Mouse (Mus musculus) limb, embryonic 10.5 days (tissue): ENCODE results near the gene Eed. TPM values are rescaled to one million over a fixed set of nuclear protein-coding genes. Genes with fewer than 3 reads are reported as not detected.

Source experiments
- DNase-seq: peaks from one replicate; pipeline ENCODE4 v3.0.0-alpha.2; 2017; ENCODE audit warnings: low spot score
- H3K27ac ChIP-seq: fragments of 300-500 bp; sonication (generic); 2 replicates; pipeline ENCODE4 v1.5.1; 2016; ENCODE audit warnings: mild to moderate bottlenecking
- H3K27me3 ChIP-seq: fragments of 300-500 bp; sonication (generic); 2 replicates; pipeline ENCODE4 v1.6.1; 2016; ENCODE audit warnings: low read depth, mild to moderate bottlenecking; ENCODE audit not compliant: poor library complexity, severe bottlenecking
- H3K36me3 ChIP-seq: fragments of 300-500 bp; sonication (generic); 2 replicates; pipeline ENCODE4 v1.6.1; 2016; ENCODE audit warnings: mild to moderate bottlenecking, moderate library complexity
- H3K4me1 ChIP-seq: fragments of 300-500 bp; sonication (generic); 2 replicates; pipeline ENCODE4 v1.6.1; 2016
- H3K4me3 ChIP-seq: fragments of 300-500 bp; sonication (generic); 2 replicates; pipeline ENCODE4 v1.5.1; 2016; ENCODE audit warnings: mild to moderate bottlenecking, moderate library complexity
- H3K9me3 ChIP-seq: fragments of 300-500 bp; sonication (generic); replicated peaks from 2 replicates; pipeline ENCODE4 v1.6.1; 2016; ENCODE audit warnings: mild to moderate bottlenecking
- WGBS: fragments of 180-500 bp; shearing (Covaris S2); methylation state at CpG from one replicate; pipeline ENCODE4 v1.1.7; 2016; 5-methylcytosine and 5-hydroxymethylcytosine counted together
- polyA plus RNA-seq: library from polyadenylated mRNA; unstranded; fragments of >200 nt; fragmentation: Nextera tagmentation; extraction: Ambion mirVana; gene quantifications from 2 replicates; pipeline ENCODE4 v1.2.1, GENCODE M21; 2016

Eed gene
- polyA plus RNA-seq = 101 and 102 TPM in 2 replicates

DNA sequence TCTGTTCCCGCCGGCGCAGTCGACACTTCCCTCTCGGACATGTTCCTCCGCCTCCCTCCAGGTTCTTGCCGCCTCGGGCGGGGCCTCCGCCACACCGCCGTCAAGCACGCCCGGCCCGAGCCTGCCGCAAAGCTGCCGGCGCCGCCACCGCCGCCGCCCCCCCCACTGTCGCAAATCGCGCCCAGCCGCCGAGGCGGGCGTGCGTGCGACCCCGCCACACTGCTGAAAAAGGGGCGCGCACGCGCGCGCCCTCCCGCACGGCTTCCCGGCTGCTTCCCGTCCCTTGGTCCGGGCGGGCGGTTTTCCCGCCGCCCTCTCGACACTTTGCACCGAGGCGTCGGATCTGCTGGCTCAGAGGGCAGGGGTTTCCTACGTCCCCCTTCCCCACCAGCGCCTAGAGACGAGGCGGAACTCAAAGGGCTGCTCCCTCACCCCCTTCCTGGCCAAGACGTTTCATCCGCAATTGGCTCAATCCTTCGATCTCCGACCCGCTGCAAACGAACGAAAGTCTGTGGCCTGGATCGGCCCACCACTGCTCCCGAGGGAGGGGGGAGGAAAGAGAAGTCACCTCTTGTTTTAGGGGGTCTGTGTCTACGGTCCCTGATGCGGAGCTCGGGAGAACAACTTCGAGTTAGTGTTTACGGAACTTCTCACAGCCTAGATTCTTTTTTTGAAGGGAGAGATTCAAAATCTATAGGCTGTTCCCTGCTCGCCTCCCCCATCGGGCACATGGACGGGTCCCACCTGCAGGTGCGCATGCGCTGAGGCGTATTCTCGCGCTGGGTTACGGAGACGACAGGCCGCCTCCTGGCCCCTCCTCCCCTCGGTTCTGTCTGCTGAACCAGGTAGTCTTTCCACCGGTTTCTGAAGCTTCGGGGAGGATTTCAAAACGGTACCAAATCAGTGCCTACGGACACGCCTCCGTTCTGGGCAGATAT lies at the start of gene Eed:
Gene Eed, minus strand, starts transcription at position 499 of the 938 bp plus-strand sequence.
- H3K27me3 ChIP-seq = no peaks in the 10 kb centered on the region
- peak within 1 kb of the TSS; percentile 99 for H3K27ac ChIP-seq
- H3K36me3 ChIP-seq = peaks cover 17% of the 10 kb centered on the region
- H3K4me3 ChIP-seq = peak within 1 kb of the TSS; percentile 83
- peaks cover 21% of the 10 kb centered on the region for H3K4me1 ChIP-seq
- under 1% methylated on average over 79 of the region's 87 CpGs for WGBS
- peak; percentile 96 for DNase-seq
- no peaks in the 10 kb centered on the region for H3K9me3 ChIP-seq

DNA sequence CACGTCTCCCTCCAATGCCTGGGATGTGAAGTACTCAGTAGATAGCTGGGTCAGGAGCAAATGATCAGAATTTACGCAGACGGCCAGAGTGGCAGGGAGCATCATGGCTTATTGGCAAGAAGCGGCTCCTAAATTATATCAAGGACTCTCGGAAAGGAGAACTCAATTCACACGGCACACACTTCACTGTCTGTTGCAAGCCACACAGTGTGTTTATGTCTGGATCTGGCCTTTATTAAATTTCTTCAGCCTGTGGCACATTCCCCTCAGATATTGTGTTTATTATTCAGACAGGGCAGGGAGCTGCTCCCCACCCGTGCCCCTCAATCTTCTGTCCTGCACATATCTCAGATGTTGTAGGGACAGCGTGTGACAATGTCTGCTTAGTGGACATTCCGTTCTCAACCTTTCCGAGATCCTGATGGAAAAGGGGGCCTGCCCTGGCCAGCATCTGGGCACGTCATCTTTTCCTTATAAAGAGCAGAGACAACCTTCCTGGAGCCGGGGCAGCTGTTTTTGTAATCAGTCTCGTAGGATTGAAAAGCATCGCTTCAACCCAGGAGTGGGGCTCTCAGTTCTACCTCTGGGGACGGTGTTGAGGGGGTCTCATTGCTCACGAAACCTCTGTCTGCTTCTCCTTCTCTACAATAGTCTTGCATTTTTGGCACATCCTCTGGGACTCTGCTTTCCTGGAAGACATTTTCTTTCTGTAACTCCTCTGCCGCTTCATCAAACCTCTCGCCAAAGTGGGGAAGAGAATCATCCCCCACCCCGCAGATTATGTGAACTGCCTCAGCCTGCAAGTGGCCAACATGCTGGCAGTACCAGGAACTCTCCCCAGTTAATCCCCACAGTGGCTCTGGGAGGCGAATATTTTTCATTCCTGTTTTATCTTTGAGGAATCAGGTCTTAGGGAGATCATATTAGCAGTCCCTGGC lies 49.0 kb upstream of the Eed start:
- no peaks in the 10 kb centered on the region for H3K27me3 ChIP-seq
- no peaks in the 10 kb centered on the region for H3K36me3 ChIP-seq
- peak overlapping the region; percentile 61 for H3K27ac ChIP-seq
- peak; percentile 47 for DNase-seq
- peak overlapping the region; percentile 9 for H3K4me3 ChIP-seq
- WGBS = 56% methylated on average over 20 of the region's 20 CpGs
- H3K4me1 ChIP-seq = peaks cover 27% of the 10 kb centered on the region
- H3K9me3 ChIP-seq = no peaks in the 10 kb centered on the region

DNA sequence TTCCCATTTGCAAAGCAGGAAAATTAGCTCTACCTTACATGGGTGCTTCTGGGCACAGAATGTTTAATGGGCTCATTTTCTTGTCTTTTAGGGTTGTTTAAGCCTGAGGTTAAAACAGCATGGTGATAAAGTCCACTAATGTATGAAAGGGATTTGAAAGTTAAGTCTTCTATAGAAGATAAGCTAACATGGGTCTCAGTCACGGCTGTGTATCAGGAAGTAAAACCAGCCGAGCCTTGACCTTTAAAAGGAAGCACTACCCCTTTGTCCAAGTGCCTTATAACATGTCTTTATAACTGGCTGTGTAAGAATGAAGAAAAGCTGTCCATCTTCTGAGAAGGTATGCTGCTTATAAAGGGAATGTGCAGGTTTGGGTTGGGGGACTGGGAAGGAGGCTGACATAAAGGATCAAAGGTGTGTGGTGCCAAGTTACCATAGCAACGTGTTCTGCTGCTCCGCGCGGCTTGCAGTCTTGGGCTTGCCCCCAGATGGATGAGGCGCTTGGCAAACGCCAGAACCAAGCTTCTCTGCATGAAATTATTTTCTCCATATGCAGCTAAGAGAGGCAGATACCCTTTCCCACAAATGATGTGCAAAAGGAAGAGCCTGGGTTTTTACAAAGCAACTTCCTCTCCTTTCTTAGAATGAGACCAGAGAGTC lies 48.2 kb upstream of the Eed start:
- no peaks in the 10 kb centered on the region for H3K36me3 ChIP-seq
- WGBS = 15% methylated on average over 8 of the region's 8 CpGs
- no peaks in the 10 kb centered on the region for H3K27me3 ChIP-seq
- no peaks in the 10 kb centered on the region for H3K9me3 ChIP-seq
- peak overlapping the region; percentile 61 for H3K27ac ChIP-seq
- H3K4me1 ChIP-seq = peaks cover 27% of the 10 kb centered on the region
- peak; percentile 63 for DNase-seq
- peak overlapping the region; percentile 9; the same call in 1 of the 2 replicates for H3K4me3 ChIP-seq

DNA sequence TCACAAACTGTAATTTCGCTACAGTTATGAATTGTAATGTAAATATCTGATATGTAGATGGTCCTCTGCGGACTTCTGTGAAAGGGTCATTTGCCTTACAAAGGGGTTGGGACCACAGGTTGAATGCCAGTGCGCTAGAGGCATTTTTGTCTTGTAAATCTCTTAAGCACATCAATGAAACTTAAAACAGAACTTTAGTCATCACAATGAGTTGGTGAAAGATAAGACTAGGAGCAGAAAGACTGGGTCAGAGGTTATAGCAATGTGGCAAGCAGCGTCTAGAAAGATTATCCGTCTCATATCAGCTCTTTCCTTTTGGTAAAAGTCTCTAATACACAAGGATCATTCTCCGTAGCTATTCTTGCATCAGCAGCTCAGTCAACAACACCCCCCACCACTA lies 44.2 kb upstream of the Eed start:
- Histone ChIP-seq H3K36me3 (no peaks in the 10 kb centered on the region), H3K9me3 (no peaks in the 10 kb centered on the region), H3K27me3 (no peaks in the 10 kb centered on the region), H3K4me3 (no peak overlapping the region), H3K27ac (no peak overlapping the region), H3K4me1 (peaks cover 14% of the 10 kb centered on the region)
- WGBS = 65% methylated on average over 6 of the region's 6 CpGs
- DNase-seq = no peak

DNA sequence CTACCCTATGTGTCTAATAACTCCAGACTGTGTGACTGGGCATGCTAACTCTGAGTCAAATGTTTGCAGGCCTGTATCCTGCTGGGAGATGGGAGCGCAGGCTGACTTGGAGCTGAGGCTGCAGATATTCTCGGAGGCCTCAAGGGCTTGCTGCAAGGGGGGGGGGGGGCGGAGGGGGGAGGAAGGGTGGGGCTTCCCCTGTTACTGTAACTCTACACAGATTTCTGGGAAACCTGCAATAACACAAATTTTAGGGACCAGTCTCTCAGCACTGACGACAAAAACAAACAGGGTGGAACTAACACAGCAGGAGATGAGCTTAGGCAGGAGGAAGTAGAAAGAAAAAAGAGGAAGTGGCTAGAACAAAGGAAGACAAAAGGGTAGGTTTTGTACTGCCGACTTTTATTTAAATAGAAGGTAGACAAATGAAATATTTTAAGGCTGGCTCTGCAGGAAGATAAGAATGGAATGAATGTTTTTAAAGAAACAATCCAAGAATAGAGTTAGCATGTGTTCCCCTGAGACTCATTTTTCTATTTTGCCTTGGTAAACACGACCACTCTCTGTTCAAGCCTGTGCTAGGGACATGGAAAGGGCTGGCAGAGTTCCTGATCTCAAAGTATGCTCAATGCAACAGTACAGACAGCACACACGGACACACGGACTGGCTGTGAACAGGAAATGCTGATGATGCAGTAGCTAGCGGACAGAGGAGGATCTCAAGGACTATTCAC lies 42.4 kb upstream of the Eed start:
- Histone ChIP-seq H3K36me3 (no peaks in the 10 kb centered on the region), H3K4me1 (no peaks in the 10 kb centered on the region), H3K27ac (no peak overlapping the region), H3K9me3 (no peaks in the 10 kb centered on the region), H3K27me3 (no peaks in the 10 kb centered on the region), H3K4me3 (no peak overlapping the region)
- no peak for DNase-seq
- WGBS = 60% methylated on average over 9 of the region's 9 CpGs

DNA sequence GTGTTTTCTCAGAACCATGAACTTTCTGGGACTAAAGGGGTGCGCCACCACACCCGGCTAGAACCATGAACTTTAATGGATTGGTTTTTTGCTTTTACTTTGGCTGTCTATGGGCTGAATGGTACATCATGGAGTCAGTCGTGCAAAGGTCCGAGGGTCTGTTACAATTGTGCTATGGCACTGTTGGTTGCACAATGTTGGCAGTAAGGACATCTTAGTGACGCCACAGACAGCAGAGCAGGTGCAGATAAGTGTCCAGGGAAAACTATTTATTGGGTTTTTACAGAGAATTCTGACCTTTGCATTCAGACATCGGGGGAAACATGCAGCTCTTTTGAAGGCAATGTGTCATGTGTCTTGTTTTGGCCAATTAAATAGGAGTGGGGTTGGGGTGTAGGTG lies 39.5 kb upstream of the Eed start:
- Histone ChIP-seq H3K4me3 (no peak overlapping the region), H3K9me3 (no peaks in the 10 kb centered on the region), H3K27ac (no peak overlapping the region), H3K36me3 (no peaks in the 10 kb centered on the region), H3K27me3 (no peaks in the 10 kb centered on the region), H3K4me1 (peaks cover 8% of the 10 kb centered on the region)
- WGBS = 95% methylated on average over 6 of the region's 6 CpGs
- DNase-seq = no peak

DNA sequence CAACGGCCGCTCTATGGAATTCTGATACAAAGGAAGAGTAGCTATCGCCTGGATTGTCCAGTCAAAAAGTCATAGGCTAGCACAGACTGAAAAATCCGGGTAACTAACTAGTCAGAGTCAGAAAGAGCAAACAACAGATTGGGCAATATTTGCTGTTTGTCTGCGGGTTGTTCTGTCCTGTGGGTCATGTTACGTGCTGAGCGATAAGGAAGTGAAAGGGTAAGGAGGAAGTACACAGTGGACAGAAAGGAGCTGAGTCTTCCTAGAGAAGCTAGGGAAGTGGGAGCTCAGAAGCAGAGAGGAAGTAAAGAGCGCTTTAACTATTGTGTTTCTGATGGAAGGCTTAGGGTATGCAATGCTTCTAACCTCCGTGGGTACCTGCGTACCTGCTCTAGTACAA lies 38.8 kb upstream of the Eed start:
- Histone ChIP-seq H3K4me1 (peaks cover 8% of the 10 kb centered on the region), H3K36me3 (no peaks in the 10 kb centered on the region), H3K4me3 (no peak overlapping the region), H3K27ac (no peak overlapping the region), H3K27me3 (no peaks in the 10 kb centered on the region), H3K9me3 (no peaks in the 10 kb centered on the region)
- 84% methylated on average over 10 of the region's 10 CpGs for WGBS
- DNase-seq = no peak

DNA sequence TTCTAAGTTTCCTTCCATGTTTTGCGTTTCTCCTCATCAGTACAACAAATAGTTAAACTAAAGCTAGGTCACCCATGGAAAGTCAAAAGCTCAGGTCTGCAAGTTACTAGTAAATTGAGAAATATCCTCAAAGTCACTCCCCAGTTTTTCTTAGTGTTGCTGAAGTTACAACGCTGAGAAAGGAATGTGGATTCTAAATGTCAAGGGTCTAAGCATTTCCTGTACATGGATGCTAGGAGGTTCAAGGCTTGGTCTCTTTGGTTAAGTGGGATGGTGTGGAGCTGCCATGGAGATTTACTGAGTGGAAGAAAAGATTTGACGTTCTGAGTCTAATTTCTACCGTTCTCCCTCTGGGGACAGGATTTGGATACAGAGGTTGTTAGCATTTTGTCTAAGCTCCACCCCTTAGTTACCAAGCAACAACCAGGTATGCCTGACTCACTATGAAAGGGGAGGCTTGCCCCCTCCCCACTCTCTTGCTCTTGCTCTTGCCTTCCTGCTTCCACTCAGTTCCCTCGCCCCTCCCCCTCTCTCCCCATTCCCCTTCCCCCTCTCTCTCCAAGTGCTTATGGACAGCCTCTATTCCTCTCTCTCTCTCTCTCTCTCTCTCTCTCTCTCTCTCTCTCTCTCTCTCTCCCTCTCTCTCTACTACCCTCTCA lies 36.3 kb upstream of the Eed start:
- Histone ChIP-seq H3K27ac (no peak overlapping the region), H3K4me1 (peaks cover 8% of the 10 kb centered on the region), H3K9me3 (no peaks in the 10 kb centered on the region), H3K4me3 (no peak overlapping the region), H3K27me3 (no peaks in the 10 kb centered on the region), H3K36me3 (no peaks in the 10 kb centered on the region)
- WGBS = 40% methylated on average over 5 of the region's 5 CpGs
- no peak for DNase-seq

DNA sequence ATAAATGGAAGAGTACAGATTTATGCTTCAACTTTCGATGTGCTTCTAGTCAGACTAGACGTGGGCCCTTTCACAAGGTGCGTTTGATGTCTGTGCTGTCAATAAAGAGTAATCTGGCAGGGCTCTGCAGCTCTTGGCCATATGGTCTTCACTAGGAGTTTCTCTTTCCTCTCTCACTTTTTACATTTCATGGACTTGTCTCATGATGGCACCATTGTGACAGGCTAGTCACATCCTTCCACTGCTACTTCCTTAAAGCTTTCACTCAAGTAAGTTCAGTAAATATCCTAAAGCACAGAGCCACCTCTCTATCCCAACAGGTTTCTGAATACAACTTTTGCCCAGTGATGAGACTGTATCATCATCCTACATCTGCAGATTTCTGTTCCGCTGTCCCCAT lies 35.7 kb upstream of the Eed start:
- H3K36me3 ChIP-seq = no peaks in the 10 kb centered on the region
- H3K4me3 ChIP-seq = no peak overlapping the region
- H3K9me3 ChIP-seq = no peaks in the 10 kb centered on the region
- peaks cover 8% of the 10 kb centered on the region for H3K4me1 ChIP-seq
- DNase-seq = no peak
- 68% methylated on average over 4 of the region's 4 CpGs for WGBS
- no peak overlapping the region for H3K27ac ChIP-seq
- no peaks in the 10 kb centered on the region for H3K27me3 ChIP-seq

DNA sequence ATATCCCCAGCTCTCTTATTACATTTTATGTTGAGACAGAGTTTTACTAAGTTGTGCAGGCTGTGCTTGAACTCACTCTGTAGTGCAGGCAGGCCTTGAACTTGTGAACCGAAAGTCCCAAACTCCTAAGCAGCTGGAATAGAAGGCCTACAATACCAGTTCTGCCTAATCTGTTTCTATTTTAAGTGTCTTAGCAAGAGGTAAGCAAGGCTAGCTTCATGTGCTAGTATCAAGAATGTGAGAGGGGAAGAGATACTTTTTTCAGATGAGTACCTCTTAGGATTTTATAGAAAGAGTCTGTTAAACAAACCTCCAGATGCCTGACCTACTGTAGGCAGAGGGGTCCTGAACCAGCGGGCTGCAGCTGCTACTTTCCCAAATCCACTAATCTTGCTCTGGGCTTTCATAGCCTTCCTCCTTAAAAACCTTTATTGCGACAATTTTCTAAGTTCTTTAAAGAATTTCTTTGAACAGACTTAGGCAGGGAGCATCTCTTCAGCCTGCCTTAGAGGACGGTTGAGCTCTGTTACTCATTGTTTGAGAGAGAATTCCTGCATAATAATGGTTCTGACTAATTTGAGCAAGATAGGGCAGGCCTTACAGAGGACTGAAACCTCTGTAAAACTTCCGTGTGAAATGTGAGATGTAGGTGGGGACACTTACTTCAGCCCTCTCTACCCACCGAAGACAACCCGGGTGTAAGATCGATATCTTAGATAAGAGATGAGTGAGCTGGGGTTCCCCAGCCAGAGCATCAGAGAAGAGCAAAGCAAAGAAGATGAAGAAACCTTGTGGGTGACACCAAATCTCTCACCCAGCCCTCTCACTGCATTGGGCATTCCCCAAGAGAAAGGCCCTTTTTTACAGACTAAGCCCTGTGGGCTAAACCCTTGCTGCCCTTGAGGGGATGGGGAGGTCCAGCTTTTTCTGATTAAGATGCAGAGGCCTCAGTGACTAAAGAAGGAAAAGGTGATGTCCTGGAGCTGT lies 26.2 kb upstream of the Eed start:
- 52% methylated on average over 8 of the region's 8 CpGs for WGBS
- Histone ChIP-seq H3K9me3 (no peaks in the 10 kb centered on the region), H3K36me3 (no peaks in the 10 kb centered on the region), H3K27me3 (no peaks in the 10 kb centered on the region), H3K4me1 (no peaks in the 10 kb centered on the region), H3K4me3 (no peak overlapping the region), H3K27ac (no peak overlapping the region)
- DNase-seq = no peak

DNA sequence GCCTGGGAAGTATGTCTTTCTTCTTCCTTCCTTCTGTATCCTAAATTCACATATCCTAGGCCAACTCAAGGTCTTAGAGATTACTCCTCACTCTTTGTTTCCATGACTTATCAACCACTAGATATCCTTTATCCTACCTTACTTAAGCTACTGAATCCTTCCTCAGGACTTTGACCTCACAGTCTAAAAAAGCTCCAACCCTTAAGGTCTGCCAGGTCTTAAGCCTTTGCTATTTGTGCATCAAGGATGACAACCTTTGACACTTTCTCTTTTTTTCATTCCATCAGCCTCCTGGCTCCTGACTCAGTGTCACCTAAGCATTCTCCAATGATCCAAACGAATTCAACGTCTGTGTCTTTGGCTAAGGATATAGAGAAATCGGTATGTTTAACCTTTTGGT lies 24.0 kb upstream of the Eed start:
- no peaks in the 10 kb centered on the region for H3K9me3 ChIP-seq
- 94% methylated on average over 3 of the region's 3 CpGs for WGBS
- no peak overlapping the region for H3K27ac ChIP-seq
- no peaks in the 10 kb centered on the region for H3K27me3 ChIP-seq
- no peaks in the 10 kb centered on the region for H3K36me3 ChIP-seq
- no peaks in the 10 kb centered on the region for H3K4me1 ChIP-seq
- no peak for DNase-seq
- H3K4me3 ChIP-seq = no peak overlapping the region
